Comparison of ENCODE assay signal across 8 mouse cellular contexts in the genomic region with DNA sequence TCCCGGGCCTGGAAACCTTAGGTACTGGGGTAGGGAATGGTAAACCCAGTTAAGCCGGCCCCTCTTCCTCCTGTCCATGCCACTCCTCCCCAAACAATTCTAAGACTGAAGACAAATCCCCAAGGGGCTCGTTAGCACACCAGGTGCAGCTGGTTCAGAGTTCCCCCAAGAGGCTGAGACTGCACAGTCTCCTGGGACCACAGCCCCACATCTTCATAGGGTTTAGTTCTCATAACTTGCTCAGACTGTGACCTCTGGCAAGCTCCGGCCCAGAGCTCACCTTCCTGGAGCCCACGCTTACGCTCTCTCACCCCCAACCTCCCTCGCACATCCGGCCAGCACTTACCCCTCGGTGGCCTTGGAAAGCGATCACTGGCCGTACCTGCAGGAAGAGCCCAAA. TPM values are rescaled to one million over a fixed set of nuclear protein-coding genes. Genes with fewer than 3 reads are reported as not detected.
DNase-seq lines count a peak whose midpoint lies in the region; ATAC-seq and TF ChIP-seq lines count a peak whose summit lies in the region.

No protein-coding gene starts in this region.

- no peak for TF ChIP-seq EP300 in lung, postnatal 0 days (IDR thresholded peaks at IDR 0.05)

- no peaks in the 10 kb centered on the region for H3K27me3 ChIP-seq in lung, postnatal 0 days (replicated peaks; ENCODE audit: insufficient read depth, low read length)
- peaks cover 30% of the 10 kb centered on the region for H3K27me3 ChIP-seq in forebrain, embryonic 12.5 days
- 0 out of 2 replicates have a peak, but pooled peaks cover 7% of the 10 kb centered on the region for H3K27me3 ChIP-seq in liver, embryonic 11.5 days (replicated peaks; ENCODE audit: control insufficient read depth, insufficient read depth, low read length)
- H3K27me3 ChIP-seq in spleen, adult 2 months (ENCODE audit: control insufficient read depth, insufficient read depth, low read length) = no peaks in the 10 kb centered on the region

- H3K4me2 ChIP-seq in lung, postnatal 0 days (replicated peaks; ENCODE audit: low read depth, low read length) = peak overlapping the region; percentile 90
- peak overlapping the region; percentile 72 for H3K4me2 ChIP-seq in forebrain, embryonic 12.5 days
- H3K4me2 ChIP-seq in liver, embryonic 11.5 days = peak overlapping the region; percentile 90

- H3K27ac ChIP-seq in lung, postnatal 0 days (ENCODE audit: low read length) = no peak overlapping the region
- H3K27ac ChIP-seq in forebrain, embryonic 12.5 days = no peak overlapping the region
- no peak overlapping the region for H3K27ac ChIP-seq in liver, embryonic 11.5 days (ENCODE audit: low read depth, low read length)
- H3K27ac ChIP-seq in spleen, adult 2 months (ENCODE audit: insufficient read depth, low read length) = peak overlapping the region; percentile 57

- 0 out of 2 replicates have a peak, but pooled peaks cover 3% of the 10 kb centered on the region for H3K36me3 ChIP-seq in lung, postnatal 0 days (ENCODE audit: insufficient read depth, low read length)
- H3K36me3 ChIP-seq in forebrain, embryonic 12.5 days (replicated peaks) = peaks cover 34% of the 10 kb centered on the region
- peaks cover 8% of the 10 kb centered on the region for H3K36me3 ChIP-seq in liver, embryonic 11.5 days (ENCODE audit: control insufficient read depth, insufficient read depth, low read length)
- peaks cover 11% of the 10 kb centered on the region for H3K36me3 ChIP-seq in spleen, adult 2 months (ENCODE audit: control insufficient read depth, insufficient read depth, low read length)

- WGBS in lung, postnatal 0 days = 6% methylated on average over 11 of the region's 11 CpGs
- 10% methylated on average over 11 of the region's 11 CpGs for WGBS in forebrain, embryonic 12.5 days
- 13% methylated on average over 11 of the region's 11 CpGs for WGBS in liver, embryonic 11.5 days
- WGBS in spleen, adult 2 months = 14% methylated on average over 11 of the region's 11 CpGs

- peak overlapping the region; percentile 38 for H3K4me3 ChIP-seq in lung, postnatal 0 days (ENCODE audit: low read depth, low read length)
- H3K4me3 ChIP-seq in forebrain, embryonic 12.5 days (replicated peaks) = peak overlapping the region; percentile 41
- peak overlapping the region; percentile 53 for H3K4me3 ChIP-seq in liver, embryonic 11.5 days (ENCODE audit: low read depth, low read length)
- peak overlapping the region; percentile 69 for H3K4me3 ChIP-seq in spleen, adult 2 months (ENCODE audit: extremely low read depth, insufficient read depth, insufficient read length)

- TF ChIP-seq POLR2A in spleen, adult 2 months (IDR thresholded peaks at IDR 0.05; ENCODE audit: low read depth, low read length) = no peak

- DNase-seq in lung, postnatal 0 days (ENCODE audit: low spot score) = no peak
- DNase-seq in lung, postnatal 14 days = no peak
- no peak for DNase-seq in liver, embryonic 11.5 days (ENCODE audit: low spot score)
- DNase-seq in spleen, adult 2 months (ENCODE audit: low read depth in 1 of 2, low spot score in 2 of 2) = peak; percentile 74 to 76
- no peak for DNase-seq in cerebellum, adult 11 months
- no peak for DNase-seq in frontal cortex, postnatal 25 days (ENCODE audit: low spot score in 2 of 2)
- DNase-seq in cerebellum, adult 8-10 months = no peak

- TF ChIP-seq CTCF in lung, postnatal 0 days (IDR thresholded peaks at IDR 0.05) = no peak
- TF ChIP-seq CTCF in spleen, adult 2 months (IDR thresholded peaks at IDR 0.05; ENCODE audit: extremely low read depth, insufficient read depth, insufficient read length, insufficient replicate concordance) = no peak

- peak; percentile 14; the same call in 1 of the 2 replicates for ATAC-seq in lung, postnatal 0 days
- 0 out of 2 replicates have a peak, but pooled peaks have one; percentile 13 for ATAC-seq in forebrain, embryonic 12.5 days (ENCODE audit: low FRiP score)
- no peak for ATAC-seq in liver, embryonic 11.5 days (replicated peaks; ENCODE audit: low FRiP score)

- H3K4me1 ChIP-seq in lung, postnatal 0 days (ENCODE audit: insufficient read depth, low read depth, low read length) = peaks cover 13% of the 10 kb centered on the region; the same call in 1 of the 2 replicates
- peaks cover 19% of the 10 kb centered on the region for H3K4me1 ChIP-seq in forebrain, embryonic 12.5 days
- H3K4me1 ChIP-seq in liver, embryonic 11.5 days (replicated peaks; ENCODE audit: control insufficient read depth, insufficient read depth, low read length) = peaks cover 12% of the 10 kb centered on the region; the same call in 1 of the 2 replicates
- peaks cover 5% of the 10 kb centered on the region; the same call in 1 of the 2 replicates for H3K4me1 ChIP-seq in spleen, adult 2 months (ENCODE audit: control insufficient read depth, insufficient read depth, insufficient read length)

- no peaks in the 10 kb centered on the region for H3K9me3 ChIP-seq in lung, postnatal 0 days (ENCODE audit: low read length)
- H3K9me3 ChIP-seq in forebrain, embryonic 12.5 days = no peaks in the 10 kb centered on the region
- H3K9me3 ChIP-seq in liver, embryonic 11.5 days (ENCODE audit: control insufficient read depth, low read length) = no peaks in the 10 kb centered on the region

- H3K9ac ChIP-seq in lung, postnatal 0 days (replicated peaks; ENCODE audit: low read depth) = 0 out of 2 replicates have a peak overlapping the region, but pooled peaks have one; percentile 47
- H3K9ac ChIP-seq in forebrain, embryonic 12.5 days = peak overlapping the region; percentile 46
- H3K9ac ChIP-seq in liver, embryonic 11.5 days (ENCODE audit: low read depth, low read length) = peak overlapping the region; percentile 31; the same call in 1 of the 2 replicates

RNA-seq across cellular contexts. Expression of a gene that starts 2.3 kb away (rescaled TPM):
- polyA plus RNA-seq in lung, postnatal 0 days (2015; fragmentation: Nextera tagmentation; extraction: Ambion mirVana) = 2.1 and 2.9 TPM in 2 replicates
- 6.9 and 12.4 TPM in 2 replicates for polyA plus RNA-seq in forebrain, embryonic 12.5 days (2016; fragmentation: Nextera tagmentation; extraction: Ambion mirVana)
- polyA plus RNA-seq in liver, embryonic 11.5 days (2014; fragmentation: Nextera tagmentation; extraction: Ambion mirVana) = 2.6 and 4.3 TPM in 2 replicates
- polyA plus RNA-seq in spleen, adult 2 months (2012; rRNA removed) = 22.8 and 26.6 TPM in 2 replicates

RNA-seq across cellular contexts. Expression of a gene that starts 7.2 kb away (rescaled TPM):
- 456 and 470 TPM in 2 replicates for polyA plus RNA-seq in lung, postnatal 0 days (2015; fragmentation: Nextera tagmentation; extraction: Ambion mirVana)
- 456 and 479 TPM in 2 replicates for polyA plus RNA-seq in forebrain, embryonic 12.5 days (2016; fragmentation: Nextera tagmentation; extraction: Ambion mirVana)
- 385 and 481 TPM in 2 replicates for polyA plus RNA-seq in liver, embryonic 11.5 days (2014; fragmentation: Nextera tagmentation; extraction: Ambion mirVana)
- polyA plus RNA-seq in spleen, adult 2 months (2012; rRNA removed) = 206 and 255 TPM in 2 replicates

RNA-seq across cellular contexts. Expression of a gene that starts 11.3 kb away (rescaled TPM):
- polyA plus RNA-seq in lung, postnatal 0 days (2015; fragmentation: Nextera tagmentation; extraction: Ambion mirVana) = 61.7 and 70.9 TPM in 2 replicates
- polyA plus RNA-seq in forebrain, embryonic 12.5 days (2016; fragmentation: Nextera tagmentation; extraction: Ambion mirVana) = 124 and 130 TPM in 2 replicates
- polyA plus RNA-seq in liver, embryonic 11.5 days (2014; fragmentation: Nextera tagmentation; extraction: Ambion mirVana) = 146 and 164 TPM in 2 replicates
- 3.2 and 5.8 TPM in 2 replicates for polyA plus RNA-seq in spleen, adult 2 months (2012; rRNA removed)

RNA-seq across cellular contexts. Expression of a gene that starts 14.8 kb away (rescaled TPM):
- polyA plus RNA-seq in lung, postnatal 0 days (2015; fragmentation: Nextera tagmentation; extraction: Ambion mirVana) = 0.15 and 0.35 TPM in 2 replicates
- polyA plus RNA-seq in forebrain, embryonic 12.5 days (2016; fragmentation: Nextera tagmentation; extraction: Ambion mirVana) = 0.85 and 0.88 TPM in 2 replicates
- polyA plus RNA-seq in liver, embryonic 11.5 days (2014; fragmentation: Nextera tagmentation; extraction: Ambion mirVana) = 0.12 TPM in 1 of 2 replicates, not detected in the other
- 0.22 and 0.33 TPM in 2 replicates for polyA plus RNA-seq in spleen, adult 2 months (2012; rRNA removed)

RNA-seq across cellular contexts. Expression of a gene that starts 28.2 kb away (rescaled TPM):
- polyA plus RNA-seq in lung, postnatal 0 days (2015; fragmentation: Nextera tagmentation; extraction: Ambion mirVana) = 1.7 and 1.8 TPM in 2 replicates
- polyA plus RNA-seq in forebrain, embryonic 12.5 days (2016; fragmentation: Nextera tagmentation; extraction: Ambion mirVana) = 2.9 and 3.6 TPM in 2 replicates
- polyA plus RNA-seq in liver, embryonic 11.5 days (2014; fragmentation: Nextera tagmentation; extraction: Ambion mirVana) = 1.6 and 1.7 TPM in 2 replicates
- 0.89 and 0.97 TPM in 2 replicates for polyA plus RNA-seq in spleen, adult 2 months (2012; rRNA removed)

Comparison
In these comparisons a context has a peak if more than half of its experiments do, and no peak if none do; other contexts are left out.
1. DNase-seq: peak in spleen, adult 2 months (2 of 2); none in lung, postnatal 0 days (single experiment), lung, postnatal 14 days (single experiment), liver, embryonic 11.5 days (single experiment), cerebellum, adult 11 months (single experiment), frontal cortex, postnatal 25 days (0 of 2) and cerebellum, adult 8-10 months (single experiment).
2. Peak in every context shown above with its lines, with median percentiles within 50 percentile points of each other: H3K4me2 ChIP-seq, H3K4me3 ChIP-seq and H3K9ac ChIP-seq.